Mouse (Mus musculus) lung, adult 2 months (tissue): ENCODE measurements around the gene Jag2. TPM values are rescaled to one million over a fixed set of nuclear protein-coding genes. Genes with fewer than 3 reads are reported as not detected.

ENCODE experiments used
- DNase-seq: peaks from one replicate; pipeline ENCODE4 v3.0.0; 2022
- H3K4me1 ChIP-seq: fragments of 200-500 bp; 2 replicates; pipeline ENCODE4 v1.6.1; 2011; ENCODE audit warnings: low read length; ENCODE audit not compliant: control insufficient read depth, insufficient read depth
- H3K4me3 ChIP-seq: fragments of 200-500 bp; replicated peaks from 2 replicates; pipeline ENCODE3; 2011; ENCODE audit warnings: low read depth, mild to moderate bottlenecking, control low read depth, low read length; ENCODE audit errors: extremely low read depth
- CTCF ChIP-seq: fragments of 200-500 bp; IDR thresholded peaks from 2 replicates; pipeline ENCODE4 v1.5.1; 2011; ENCODE audit warnings: mild to moderate bottlenecking, low read length, control low read depth; ENCODE audit not compliant: insufficient read depth
- POLR2A ChIP-seq: fragments of 200-500 bp; IDR thresholded peaks from 2 replicates; pipeline ENCODE4 v1.6.1; 2011; ENCODE audit warnings: low read depth, mild to moderate bottlenecking, control low read depth, low read length, borderline replicate concordance; ENCODE audit errors: extremely low read depth
- WGBS: fragments of 180-500 bp; shearing (Covaris S2); methylation state at CpG from one replicate; pipeline ENCODE4 v1.1.7; 2018; 5-methylcytosine and 5-hydroxymethylcytosine counted together
- polyA plus RNA-seq: library from polyadenylated mRNA; depleted of rRNA; stranded (reverse); fragments of >200 nt; gene quantifications from 2 replicates; pipeline ENCODE4 v1.2.3, GENCODE M21; 2012; rRNA removed

The Jag2 gene
- 54.0 and 62.8 TPM in 2 replicates for polyA plus RNA-seq

GRCm38 (mm10) chr12:112929562-112930352, at the start of gene Jag2:
Gene Jag2 (minus strand): TSS chr12:112929776.
- WGBS: 18% methylated on average over 85 of the region's 85 CpGs
- DNase-seq: peak; percentile 49
- Histone ChIP-seq H3K4me1 (0 out of 2 replicates have a peak, but pooled peaks cover 2% of the 10 kb centered on the region), H3K4me3 (peak within 1 kb of the TSS; percentile 74)
- 0 out of 2 replicates have a peak, but pooled peaks have one; percentile 10 for TF ChIP-seq POLR2A
- no peak for TF ChIP-seq CTCF

- TF ChIP-seq POLR2A (no peak), CTCF (no peak)
- Histone ChIP-seq H3K4me3 (peak overlapping the region; percentile 83), H3K4me1 (peaks cover 6% of the 10 kb centered on the region)
- 44% methylated on average over 12 of the region's 12 CpGs for WGBS
- DNase-seq: no peak
Measured at GRCm38 (mm10) chr12:112977156-112977555, 47.6 kb upstream of the Jag2 start.

- WGBS: under 1% methylated on average over 79 of the region's 80 CpGs
- peak; percentile 86 for DNase-seq
- H3K4me1 ChIP-seq: peaks cover 6% of the 10 kb centered on the region
- TF ChIP-seq CTCF: 0 out of 2 replicates have a peak, but pooled peaks have one; percentile 1
- peak; percentile 46; the same call in 1 of the 2 replicates for TF ChIP-seq POLR2A
- H3K4me3 ChIP-seq: peak within 1 kb of the TSS; percentile 83
Measured at GRCm38 (mm10) chr12:112976371-112977073, 46.9 kb upstream of the Jag2 start, which contains the start of gene Btbd6. Gene Btbd6 (plus strand): TSS chr12:112976482.

- no peak for TF ChIP-seq POLR2A
- no peak for TF ChIP-seq CTCF
- DNase-seq: no peak
- 84% methylated on average over 9 of the region's 9 CpGs for WGBS
- H3K4me1 ChIP-seq: peaks cover 6% of the 10 kb centered on the region
- H3K4me3 ChIP-seq: no peak overlapping the region
Measured at GRCm38 (mm10) chr12:112974736-112975135, 45.2 kb upstream of the Jag2 start.

GRCm38 (mm10) chr12:112969616-112970015, 40.0 kb upstream of the Jag2 start:
- TF ChIP-seq CTCF: no peak
- Histone ChIP-seq H3K4me1 (no peaks in the 10 kb centered on the region), H3K4me3 (no peak overlapping the region)
- WGBS: 88% methylated on average over 6 of the region's 6 CpGs
- no peak for DNase-seq

GRCm38 (mm10) chr12:112968943-112969342, 39.4 kb upstream of the Jag2 start:
- Histone ChIP-seq H3K4me3 (no peak overlapping the region), H3K4me1 (no peaks in the 10 kb centered on the region)
- no peak for DNase-seq
- TF ChIP-seq CTCF: no peak
- TF ChIP-seq POLR2A: no peak
- WGBS: 75% methylated on average over 8 of the region's 8 CpGs

- Histone ChIP-seq H3K4me1 (no peaks in the 10 kb centered on the region), H3K4me3 (no peak overlapping the region)
- no peak for TF ChIP-seq CTCF
- TF ChIP-seq POLR2A: no peak
- DNase-seq: no peak
- 92% methylated on average over 13 of the region's 13 CpGs for WGBS
Measured at GRCm38 (mm10) chr12:112965783-112966182, 36.2 kb upstream of the Jag2 start.

- whole genome bisulfite sequencing: 54% methylated on average over 5 of the region's 5 CpGs
- no peak for DNase-seq
- TF ChIP-seq POLR2A: no peak
- no peak for TF ChIP-seq CTCF
- no peak overlapping the region for H3K4me3 ChIP-seq
- no peaks in the 10 kb centered on the region for H3K4me1 ChIP-seq
Measured at GRCm38 (mm10) chr12:112961872-112962271, 32.3 kb upstream of the Jag2 start.

- TF ChIP-seq CTCF (no peak), POLR2A (no peak)
- no peaks in the 10 kb centered on the region for H3K4me1 ChIP-seq
- WGBS: 68% methylated on average over 7 of the region's 7 CpGs
- H3K4me3 ChIP-seq: no peak overlapping the region
- no peak for DNase-seq
Measured at GRCm38 (mm10) chr12:112961428-112961827, 31.9 kb upstream of the Jag2 start.

GRCm38 (mm10) chr12:112959421-112959820, 29.8 kb upstream of the Jag2 start:
- 73% methylated on average over 8 of the region's 8 CpGs for WGBS
- H3K4me1 ChIP-seq: no peaks in the 10 kb centered on the region
- H3K4me3 ChIP-seq: no peak overlapping the region
- no peak for TF ChIP-seq POLR2A
- TF ChIP-seq CTCF: no peak
- DNase-seq: no peak
